Comparison of ENCODE assay signal across 8 mouse cellular contexts in the genomic region with DNA sequence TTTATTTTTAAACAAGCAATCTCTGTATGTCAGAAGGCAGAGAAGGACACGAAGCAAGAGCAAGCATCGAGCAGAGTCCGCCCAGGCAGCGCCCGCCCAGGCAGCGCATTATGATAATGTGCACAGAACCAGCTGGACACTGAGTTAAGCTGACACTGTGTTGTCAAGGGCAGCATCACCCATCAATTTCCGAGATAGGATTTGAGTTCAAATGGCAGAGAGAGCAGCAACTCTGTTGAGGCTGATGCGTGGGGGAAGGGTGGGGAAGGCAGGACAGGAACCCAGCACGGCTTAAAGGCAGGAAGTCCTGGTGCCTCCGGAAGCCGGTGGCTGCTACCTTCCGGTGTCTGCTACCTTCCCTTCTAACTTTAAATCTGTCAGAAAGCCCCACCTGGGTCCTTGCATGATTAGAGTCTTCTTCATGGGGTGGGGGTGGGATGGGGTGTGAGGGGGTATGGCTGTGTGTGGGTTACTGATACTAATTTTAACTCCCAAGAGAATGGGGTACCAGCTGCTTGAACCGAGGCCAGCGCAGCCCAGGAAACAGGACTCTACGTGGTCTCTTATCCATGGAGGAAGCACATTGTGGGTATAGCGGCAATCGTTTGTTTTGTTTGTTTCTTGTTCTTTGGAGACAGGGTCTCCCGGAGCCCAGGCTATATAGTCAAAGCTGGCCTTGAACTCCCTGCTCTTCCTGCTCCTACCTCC.
A peak's percentile ranks its signal among the peaks of the same experiment; 100 is the strongest.
DNase-seq lines count a peak whose midpoint lies in the region; ATAC-seq lines count a peak whose summit lies in the region.

No protein-coding gene starts in this region.

- ATAC-seq in heart, embryonic 14.5 days (ENCODE audit: insufficient number of reproducible peaks, insufficient read depth, low FRiP score, low read depth): no peak
- ATAC-seq in midbrain, embryonic 14.5 days (ENCODE audit: low FRiP score, low TSS enrichment): peak; percentile 80; the same call in 1 of the 2 replicates

- peaks cover 2 to 7% of the 10 kb centered on the region in 2 experiments; a peak in 2 of 4 replicates for H3K4me1 ChIP-seq in heart, embryonic 14.5 days (ENCODE audit: control insufficient read depth in 2 of 2, insufficient read depth in 2 of 2, low read length in 2 of 2)
- H3K4me1 ChIP-seq in midbrain, embryonic 14.5 days (ENCODE audit: control insufficient read depth, insufficient read depth, low read length): peaks cover 37% of the 10 kb centered on the region

- intact Hi-C loops in gastrocnemius, postnatal 36 days (cut with DNase I): no loop called here
- intact Hi-C loops in gastrocnemius, postnatal 14 days (cut with DNase I; ENCODE audit: low total_unique reads): no loop called here
- intact Hi-C loops in left cerebral cortex, postnatal 36 days (cut with DNase I): no loop called here

- peak; percentile 12 for DNase-seq in gastrocnemius, postnatal 25 days
- DNase-seq in gastrocnemius, postnatal 36 days: no peak
- DNase-seq in kidney, postnatal 36 days: peak; percentile 43 to 62
- peak; percentile 72 for DNase-seq in midbrain, embryonic 14.5 days
- peak; percentile 63 to 74 for DNase-seq in thymus, adult 18-20 months
- DNase-seq in gastrocnemius, postnatal 14 days: no peak
- DNase-seq in left cerebral cortex, postnatal 36 days (ENCODE audit: low spot score in 2 of 2): no peak

- H3K9ac ChIP-seq in heart, embryonic 14.5 days (ENCODE audit: low read length): no peak overlapping the region
- peak overlapping the region; percentile 29; the same call in 1 of the 2 replicates for H3K9ac ChIP-seq in midbrain, embryonic 14.5 days (replicated peaks; ENCODE audit: low read length)

- no peaks in the 10 kb centered on the region for H3K9me3 ChIP-seq in heart, embryonic 14.5 days (ENCODE audit: control insufficient read depth, low read length)
- H3K9me3 ChIP-seq in midbrain, embryonic 14.5 days (ENCODE audit: control insufficient read depth, low read length): no peaks in the 10 kb centered on the region

- H3K36me3 ChIP-seq in heart, embryonic 14.5 days (ENCODE audit: control insufficient read depth, insufficient read depth, low read length): no peaks in the 10 kb centered on the region
- no peaks in the 10 kb centered on the region for H3K36me3 ChIP-seq in midbrain, embryonic 14.5 days (ENCODE audit: control insufficient read depth, insufficient read depth, low read length)

- H3K4me2 ChIP-seq in heart, embryonic 14.5 days (ENCODE audit: low read length): peak overlapping the region; percentile 26; the same call in 1 of the 2 replicates
- peak overlapping the region; percentile 44 for H3K4me2 ChIP-seq in midbrain, embryonic 14.5 days (ENCODE audit: low read length)

- 0 out of 4 replicates have a peak overlapping the region, but pooled peaks of 1 of the 2 experiments have one; percentile 2 for H3K27ac ChIP-seq in heart, embryonic 14.5 days (replicated peaks in 1 of 2; ENCODE audit: control insufficient read depth in 1 of 2, insufficient read depth in 1 of 2, low read depth in 2 of 2, low read length in 2 of 2)
- H3K27ac ChIP-seq in midbrain, embryonic 14.5 days (replicated peaks; ENCODE audit: low read depth, low read length): peak overlapping the region; percentile 60; the same call in 1 of the 2 replicates

- 58% methylated on average over 18 of the region's 18 CpGs for WGBS in heart, embryonic 14.5 days
- WGBS in midbrain, embryonic 14.5 days: 27% methylated on average over 18 of the region's 18 CpGs

- no peak overlapping the region for H3K4me3 ChIP-seq in heart, embryonic 14.5 days (ENCODE audit: control insufficient read depth in 1 of 2, insufficient read depth in 1 of 2, low read depth in 1 of 2, low read length in 2 of 2)
- H3K4me3 ChIP-seq in midbrain, embryonic 14.5 days (replicated peaks; ENCODE audit: low read depth, low read length): peak overlapping the region; percentile 19; the same call in 1 of the 2 replicates

- H3K27me3 ChIP-seq in heart, embryonic 14.5 days (ENCODE audit: control insufficient read depth, insufficient read depth, low read length): no peaks in the 10 kb centered on the region
- no peaks in the 10 kb centered on the region for H3K27me3 ChIP-seq in midbrain, embryonic 14.5 days (ENCODE audit: control insufficient read depth, insufficient read depth, low read length)

Comparison
In these comparisons a context has a peak if more than half of its experiments do, and no peak if none do; other contexts are left out.
1. DNase-seq: peak in gastrocnemius, postnatal 25 days (single experiment), kidney, postnatal 36 days (2 of 2), midbrain, embryonic 14.5 days (single experiment) and thymus, adult 18-20 months (2 of 2); none in gastrocnemius, postnatal 36 days (0 of 2), gastrocnemius, postnatal 14 days (single experiment) and left cerebral cortex, postnatal 36 days (0 of 2).